7 mouse cellular contexts compared by ENCODE assay signal in genomic region chr1:125390065-125390754, GRCm38 (mm10). TPM values are rescaled to one million over a fixed set of nuclear protein-coding genes. Genes with fewer than 3 reads are reported as not detected.
DNase-seq lines count a peak whose midpoint lies in the region; ATAC-seq and TF ChIP-seq lines count a peak whose summit lies in the region.
"Not testable (repeated sequence)": the region's sequence is repeated elsewhere in the genome, so short reads cannot be mapped to it uniquely, and the experiment has no call there.

No protein-coding gene starts in this region.

- not testable (repeated sequence) for H3K27me3 ChIP-seq in MEL (ENCODE audit: control insufficient read depth in 1 of 2, insufficient read depth in 2 of 2, low read length in 2 of 2); forebrain, embryonic 16.5 days (replicated peaks; ENCODE audit: control insufficient read depth, insufficient read depth, low read length); midbrain, embryonic 15.5 days (replicated peaks); stomach, postnatal 0 days (ENCODE audit: control insufficient read depth, insufficient read depth, low read length)

- peaks cover 17% of the 10 kb centered on the region in 2 experiments for H3K36me3 ChIP-seq in MEL (ENCODE audit: control insufficient read depth in 1 of 2, insufficient read depth in 2 of 2, low read length in 2 of 2)
- not testable (repeated sequence) for H3K36me3 ChIP-seq in forebrain, embryonic 16.5 days (ENCODE audit: control insufficient read depth, insufficient read depth); midbrain, embryonic 15.5 days (replicated peaks); stomach, postnatal 0 days (ENCODE audit: control insufficient read depth, insufficient read depth, low read length)

- not testable (repeated sequence) for H3K27ac ChIP-seq in MEL (ENCODE audit: control insufficient read depth, low read depth, low read length); forebrain, embryonic 16.5 days (ENCODE audit: low read length); midbrain, embryonic 15.5 days; stomach, postnatal 0 days (replicated peaks)

- not testable (repeated sequence) for TF ChIP-seq EP300 in MEL (IDR thresholded peaks at IDR 0.05; ENCODE audit: low read depth in 1 of 2, low read length in 2 of 2); stomach, postnatal 0 days (optimal IDR thresholded peaks at IDR 0.05)

- H3K4me1 ChIP-seq in MEL (ENCODE audit: control insufficient read depth in 1 of 2, insufficient read depth in 2 of 2, low read length in 2 of 2): peaks cover 6 to 13% of the 10 kb centered on the region in 2 experiments; a peak in 3 of 4 replicates
- H3K4me1 ChIP-seq in forebrain, embryonic 16.5 days (replicated peaks; ENCODE audit: control insufficient read depth, insufficient read depth, low read length); midbrain, embryonic 15.5 days; stomach, postnatal 0 days (replicated peaks; ENCODE audit: control insufficient read depth, insufficient read depth): not testable (repeated sequence)

- DNase-seq in CD4-positive, CD25-positive, alpha-beta regulatory T cell, adult 2 months (ENCODE audit: low read depth, low spot score): peak; percentile 28
- not testable (repeated sequence) for DNase-seq in MEL (ENCODE audit: low read depth, low spot score); stomach, postnatal 0 days (ENCODE audit: low spot score)
- peak; percentile 12 for DNase-seq in adrenal gland, postnatal 14 days

- WGBS in forebrain, embryonic 16.5 days: 87% methylated on average over 4 of the region's 4 CpGs
- WGBS in midbrain, embryonic 15.5 days: 88% methylated on average over 4 of the region's 4 CpGs
- 57% methylated on average over 4 of the region's 4 CpGs for WGBS in stomach, postnatal 0 days

- TF ChIP-seq CTCF in MEL (IDR thresholded peaks at IDR 0.05 in 2 of 3, conservative IDR thresholded peaks at IDR 0.05 in 1 of 3; ENCODE audit: control insufficient read depth in 1 of 3, insufficient read depth in 1 of 3, low read depth in 2 of 3, low read length in 3 of 3, poor library complexity in 1 of 3, severe bottlenecking in 1 of 3); stomach, postnatal 0 days (IDR thresholded peaks at IDR 0.05; ENCODE audit: low read depth): not testable (repeated sequence)

- not testable (repeated sequence) for H3K4me3 ChIP-seq in MEL (ENCODE audit: control insufficient read depth in 1 of 2, insufficient read depth in 1 of 2, low read depth in 2 of 2, low read length in 2 of 2); forebrain, embryonic 16.5 days (replicated peaks; ENCODE audit: low read length); midbrain, embryonic 15.5 days; stomach, postnatal 0 days (ENCODE audit: low read depth, low read length)

- H3K9ac ChIP-seq in MEL (ENCODE audit: control insufficient read depth, low read depth, low read length, poor library complexity, severe bottlenecking); forebrain, embryonic 16.5 days (replicated peaks; ENCODE audit: low read depth, low read length); midbrain, embryonic 15.5 days; stomach, postnatal 0 days (ENCODE audit: low read length): not testable (repeated sequence)

- not testable (repeated sequence) for TF ChIP-seq POLR2A in MEL (IDR thresholded peaks at IDR 0.05; ENCODE audit: control insufficient read depth in 1 of 2, insufficient read depth in 1 of 2, low read depth in 1 of 2, low read length in 2 of 2, poor library complexity in 1 of 2)

- H3K79me2 ChIP-seq in MEL (ENCODE audit: control insufficient read depth, insufficient read depth, low read length, poor library complexity): not testable (repeated sequence)

- H3K4me2 ChIP-seq in forebrain, embryonic 16.5 days (ENCODE audit: low read length); midbrain, embryonic 15.5 days; stomach, postnatal 0 days (replicated peaks; ENCODE audit: low read depth): not testable (repeated sequence)

- ATAC-seq in forebrain, embryonic 16.5 days: peak; percentile 24; the same call in 1 of the 2 replicates
- peak; percentile 48 to 49; a peak in 3 of 4 replicates for ATAC-seq in hematopoietic stem cell, adult 5-6 weeks (replicated peaks in 1 of 2; ENCODE audit: insufficient read depth in 1 of 2, low FRiP score in 2 of 2, low TSS enrichment in 1 of 2, low read depth in 1 of 2, poor library complexity in 2 of 2, severe bottlenecking in 2 of 2)
- ATAC-seq in midbrain, embryonic 15.5 days (replicated peaks): peak; percentile 16; the same call in 1 of the 2 replicates
- ATAC-seq in stomach, postnatal 0 days (ENCODE audit: low FRiP score, low TSS enrichment): peak; percentile 59; the same call in 1 of the 2 replicates

- H3K9me3 ChIP-seq in MEL (replicated peaks; ENCODE audit: insufficient read depth, low read length); forebrain, embryonic 16.5 days (ENCODE audit: control insufficient read depth, low read length); midbrain, embryonic 15.5 days; stomach, postnatal 0 days (ENCODE audit: control insufficient read depth, low read length): not testable (repeated sequence)

- not testable (repeated sequence) for TF ChIP-seq RAD21 in MEL (IDR thresholded peaks at IDR 0.05; ENCODE audit: low read depth, low read length)

TF ChIP-seq in MEL, 35 proteins besides CTCF, POLR2A, EP300 and RAD21:
- TF ChIP-seq ETS1 (IDR thresholded peaks at IDR 0.05; ENCODE audit: low read depth, low read length): peak; percentile 42

RNA-seq across cellular contexts. Expression of gene Actr3, which starts 45.3 kb away (rescaled TPM):
- 154 and 191 TPM in 2 replicates for total RNA-seq in MEL (2012; rRNA removed)
- 100 to 1,000 TPM in 1 of 2 experiments, not detected in 1; 211 TPM for polyA plus RNA-seq in MEL (2012; ENCODE audit: insufficient read depth in 1 of 2, insufficient read length in 2 of 2, low read depth in 1 of 2, low replicate concordance in 2 of 2, missing spikeins in 1 of 2)
- 161 and 211 TPM in 2 replicates for total RNA-seq in adrenal gland, postnatal 14 days (2021)
- 241 and 250 TPM in 2 replicates for polyA plus RNA-seq in forebrain, embryonic 16.5 days (2015; fragmentation: Nextera tagmentation; extraction: Ambion mirVana)
- total RNA-seq in hematopoietic stem cell, adult 5-6 weeks (2017): 606 and 717 TPM in 2 replicates
- polyA plus RNA-seq in midbrain, embryonic 15.5 days (2015; fragmentation: Nextera tagmentation; extraction: Ambion mirVana): 224 and 228 TPM in 2 replicates
- 245 and 251 TPM in 2 replicates for polyA plus RNA-seq in stomach, postnatal 0 days (2015; fragmentation: Nextera tagmentation; extraction: Ambion mirVana)
